Mouse (Mus musculus) liver, embryonic 14.5 days (tissue): Measurements from ENCODE around the gene Ak3.

ENCODE experiments used
- CTCF ChIP-seq: IDR thresholded peaks from 2 replicates; pipeline ENCODE4 v1.5.1; 2016; ENCODE audit warnings: antibody characterized with exemption, low read depth, control low read depth
- EP300 ChIP-seq: IDR thresholded peaks from 2 replicates; pipeline ENCODE4 v1.6.1; 2016; ENCODE audit warnings: antibody characterized with exemption, low read depth

DNA sequence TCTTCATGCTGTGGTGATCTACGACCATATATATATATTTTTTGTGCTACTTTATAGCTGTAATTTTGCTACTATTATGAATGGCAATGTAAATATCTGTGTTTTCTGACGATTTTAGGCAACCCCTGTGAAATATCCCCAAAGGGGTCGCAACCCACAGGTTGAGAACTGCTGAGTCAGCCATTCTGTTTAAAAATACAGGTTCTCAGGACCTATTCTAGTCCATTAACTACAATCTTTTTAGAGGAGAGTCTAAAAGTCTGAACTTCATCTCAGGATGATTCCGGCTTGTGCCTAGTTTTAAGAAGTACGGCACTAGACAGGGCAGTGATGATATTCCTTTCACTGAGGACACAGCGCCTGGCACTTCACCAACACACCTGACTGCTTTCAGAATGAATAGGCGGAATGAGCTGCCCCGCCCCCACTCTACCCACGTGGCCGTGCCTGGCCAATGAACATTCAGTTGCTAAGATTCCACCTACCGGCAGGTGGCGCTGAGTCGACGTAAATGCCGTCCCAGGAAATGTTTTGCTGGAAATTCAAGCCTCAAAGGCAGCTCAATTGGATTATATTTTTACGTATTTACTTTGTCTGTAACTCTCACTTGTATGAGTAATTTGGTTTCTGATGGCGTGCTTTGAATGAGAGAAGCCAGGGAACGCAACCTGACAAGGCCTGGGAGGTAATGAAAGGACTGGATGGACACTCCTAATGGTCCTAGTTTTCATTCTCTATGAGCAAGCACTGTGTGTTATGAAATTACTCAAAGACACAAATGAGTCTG, 16.0 kb upstream of the Ak3 start:
- peak; percentile 99 for TF ChIP-seq CTCF
- TF ChIP-seq EP300: peak; percentile 50; the same call in 1 of the 2 replicates
